Mouse (Mus musculus) myocyte (in vitro differentiated cells): ENCODE measurements around the gene Zswim4.

Experiments used
- CEBPB ChIP-seq: IDR thresholded peaks from 2 replicates; pipeline ENCODE4 v1.6.1; 2011; ENCODE audit warnings: mild to moderate bottlenecking, moderate library complexity; ENCODE audit not compliant: poor library complexity, insufficient read depth, severe bottlenecking
- E2F4 ChIP-seq: IDR thresholded peaks from one replicate; pipeline ENCODE4 v1.6.1; 2011; ENCODE audit warnings: mild to moderate bottlenecking, control low read depth, moderate library complexity; ENCODE audit not compliant: insufficient read depth
- MAX ChIP-seq: IDR thresholded peaks from one replicate; pipeline ENCODE4 v1.6.1; 2011; ENCODE audit warnings: low read depth, mild to moderate bottlenecking, control low read depth
- POLR2A ChIP-seq: IDR thresholded peaks from one replicate; pipeline ENCODE4 v1.6.1; 2011; ENCODE audit warnings: low read depth, mild to moderate bottlenecking, control low read depth, moderate library complexity; ENCODE audit not compliant: insufficient read length
- POLR2AphosphoS2 ChIP-seq: IDR thresholded peaks from one replicate; pipeline ENCODE4 v1.6.1; 2011; ENCODE audit warnings: low read depth, control low read depth; ENCODE audit not compliant: insufficient read length
- SRF ChIP-seq: IDR thresholded peaks from one replicate; pipeline ENCODE4 v1.6.1; 2011; ENCODE audit warnings: low read depth; ENCODE audit not compliant: control insufficient read depth, insufficient read length
- TCF12 ChIP-seq: IDR thresholded peaks from one replicate; pipeline ENCODE4 v1.6.1; 2011; ENCODE audit warnings: mild to moderate bottlenecking, control low read depth; ENCODE audit not compliant: poor library complexity, insufficient read depth, severe bottlenecking
- USF1 ChIP-seq: IDR thresholded peaks from one replicate; pipeline ENCODE4 v1.6.1; 2011; ENCODE audit warnings: low read depth, mild to moderate bottlenecking, control low read depth, moderate library complexity

DNA sequence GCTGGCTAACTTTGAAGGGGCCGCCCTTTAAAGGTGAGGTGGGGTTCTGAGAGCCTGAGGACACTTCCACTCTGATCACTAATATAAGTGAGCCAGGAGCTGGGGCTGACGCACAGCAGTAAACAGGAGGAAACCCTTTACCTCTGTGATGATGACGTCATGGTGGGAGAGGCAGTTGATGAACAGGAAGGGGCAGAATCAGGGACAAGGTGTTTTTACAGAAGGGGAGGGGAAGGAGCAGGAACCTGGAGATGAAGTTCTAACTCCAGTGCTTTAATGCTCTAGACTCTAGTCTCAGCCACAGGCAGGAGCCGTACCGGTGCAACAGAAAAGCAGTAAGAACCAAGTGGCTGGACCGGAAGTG is 19.6 kb upstream of the Zswim4 start:
- TF ChIP-seq POLR2A: no peak
- TF ChIP-seq CEBPB: no peak
- no peak for TF ChIP-seq SRF
- no peak for TF ChIP-seq POLR2AphosphoS2
- no peak for TF ChIP-seq USF1
- no peak for TF ChIP-seq MAX
- TF ChIP-seq E2F4: no peak
- TF ChIP-seq TCF12: no peak
